Mouse (Mus musculus): ENCODE measurements around the gene Prr15l. TPM values are rescaled to one million over a fixed set of nuclear protein-coding genes. Genes with fewer than 3 reads are reported as not detected.

Prr15l gene
- polyA plus RNA-seq, 1 experiment from 2014 or later = 38.7 TPM

DNA sequence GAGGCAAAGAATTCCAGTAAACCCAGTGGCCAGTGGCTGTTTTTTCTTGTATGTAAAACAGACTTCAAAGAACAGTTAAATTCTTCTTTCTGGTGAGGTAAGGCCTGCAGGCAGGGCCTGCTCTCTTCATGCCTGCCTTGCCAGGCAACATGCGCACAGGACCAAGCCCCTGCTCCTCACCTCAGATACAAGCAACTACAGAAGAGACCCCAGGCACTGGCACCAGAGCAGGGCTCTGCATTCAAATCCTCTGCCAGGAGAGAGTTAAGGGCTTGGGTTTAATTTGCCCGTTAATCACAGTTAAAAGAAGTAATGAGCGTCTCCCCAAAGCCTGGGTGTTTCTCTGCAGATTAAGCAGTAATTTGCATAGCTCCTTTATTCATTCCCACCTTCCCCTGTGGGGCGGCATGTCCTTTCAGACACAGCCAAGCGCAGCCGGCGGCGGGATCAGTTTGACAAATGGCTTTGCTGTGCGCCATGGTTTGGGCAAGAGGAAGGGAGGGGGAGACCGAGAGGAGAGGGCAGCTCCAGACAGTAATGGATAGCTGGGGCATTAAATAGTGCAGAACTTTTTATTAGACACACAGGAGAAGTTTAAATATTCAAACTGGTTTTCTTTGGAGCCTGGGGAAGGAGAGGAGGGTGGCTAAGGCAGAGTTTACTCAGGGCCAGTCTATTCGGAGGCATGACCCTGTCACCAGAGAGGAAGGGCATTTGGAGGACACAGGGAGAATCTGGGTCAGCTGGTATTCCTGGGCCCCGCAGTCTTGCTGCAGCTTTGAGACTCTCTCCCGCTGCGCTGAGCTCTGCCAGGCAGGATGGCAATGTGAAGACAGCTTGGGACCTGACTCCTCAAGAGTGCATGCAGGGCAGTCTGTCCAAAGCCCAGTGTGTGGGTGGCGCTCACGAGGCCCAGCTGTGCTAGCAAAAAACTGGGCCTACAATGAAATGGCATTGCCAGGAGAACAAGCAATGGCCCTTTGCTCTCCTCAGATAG, 25.0 kb upstream of the Prr15l start:
- Histone ChIP-seq H3K9ac (no peak overlapping the region), H3K36me3 (peaks cover 11% of the 10 kb centered on the region), H3K27me3 (0 out of 2 replicates have a peak, but pooled peaks cover 5% of the 10 kb centered on the region), H3K27ac (peak overlapping the region; percentile 51), H3K9me3 (replicated peaks) (no peaks in the 10 kb centered on the region), H3K4me1 (peaks cover 49% of the 10 kb centered on the region), H3K4me2 (no peak overlapping the region), H3K4me3 (replicated peaks) (no peak overlapping the region)
- 15% methylated on average over 16 of the region's 16 CpGs for WGBS
- peak; percentile 66 for ATAC-seq (replicated peaks; ENCODE audit: low FRiP score)

- Histone ChIP-seq H3K4me3 (replicated peaks) (no peak overlapping the region), H3K36me3 (peaks cover 40% of the 10 kb centered on the region), H3K4me2 (no peak overlapping the region), H3K4me1 (peaks cover 38% of the 10 kb centered on the region), H3K27me3 (0 out of 2 replicates have a peak, but pooled peaks cover 2% of the 10 kb centered on the region), H3K9me3 (replicated peaks) (no peaks in the 10 kb centered on the region), H3K27ac (peak overlapping the region; percentile 7; the same call in 1 of the 2 replicates), H3K9ac (no peak overlapping the region)
- ATAC-seq (replicated peaks; ENCODE audit: low FRiP score) = no peak
- 34% methylated on average over 15 of the region's 15 CpGs for WGBS
Observed at GRCm38 (mm10) chr11:96906431-96907161, 21.3 kb upstream of the Prr15l start.

- ATAC-seq (replicated peaks; ENCODE audit: low FRiP score) = no peak
- 89% methylated on average over 12 of the region's 12 CpGs for WGBS
Observed at GRCm38 (mm10) chr11:96908594-96908993, 19.3 kb upstream of the Prr15l start.

DNA sequence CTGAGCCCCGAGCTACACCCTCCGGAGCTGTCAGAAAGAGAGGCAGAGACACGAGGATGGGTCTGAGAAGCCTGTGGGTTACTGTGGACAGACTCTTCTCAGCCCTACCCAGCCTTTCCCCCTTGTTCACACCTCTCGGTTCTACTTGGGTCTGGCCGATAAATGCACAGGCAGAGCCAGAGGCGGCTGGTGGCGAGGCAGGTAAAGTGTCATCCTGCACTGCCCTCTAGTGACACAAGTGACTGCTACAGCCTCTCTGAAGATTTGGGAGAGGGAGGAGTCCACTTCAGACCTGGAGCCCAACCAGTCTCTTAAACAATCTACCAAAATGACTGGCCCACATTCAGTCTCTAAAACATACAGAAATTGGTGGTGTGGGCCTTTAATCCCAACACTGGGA, 17.9 kb upstream of the Prr15l start:
- peaks cover 23% of the 10 kb centered on the region for H3K4me1 ChIP-seq
- no peak overlapping the region for H3K9ac ChIP-seq
- H3K4me2 ChIP-seq = no peak overlapping the region
- H3K9me3 ChIP-seq (replicated peaks) = no peaks in the 10 kb centered on the region
- H3K4me3 ChIP-seq (replicated peaks) = no peak overlapping the region
- peaks cover 47% of the 10 kb centered on the region for H3K36me3 ChIP-seq
- 30% methylated on average over 7 of the region's 7 CpGs for WGBS
- ATAC-seq (replicated peaks; ENCODE audit: low FRiP score) = peak; percentile 44; the same call in 1 of the 2 replicates
- no peak overlapping the region for H3K27ac ChIP-seq
- H3K27me3 ChIP-seq = 0 out of 2 replicates have a peak, but pooled peaks cover 2% of the 10 kb centered on the region

More at GRCm38 (mm10) chr11:96908594-96908993, 19.3 kb upstream of the Prr15l start:
- Histone ChIP-seq H3K27me3 (0 out of 2 replicates have a peak, but pooled peaks cover 2% of the 10 kb centered on the region), H3K4me2 (no peak overlapping the region), H3K36me3 (peaks cover 47% of the 10 kb centered on the region), H3K27ac (no peak overlapping the region), H3K9ac (no peak overlapping the region), H3K4me3 (replicated peaks) (no peak overlapping the region), H3K9me3 (replicated peaks) (no peaks in the 10 kb centered on the region), H3K4me1 (peaks cover 21% of the 10 kb centered on the region)

GRCm38 (mm10) chr11:96912682-96913081, 15.2 kb upstream of the Prr15l start:
- Histone ChIP-seq H3K27ac (no peak overlapping the region), H3K4me3 (replicated peaks) (no peak overlapping the region), H3K4me2 (no peak overlapping the region), H3K9ac (no peak overlapping the region), H3K27me3 (0 out of 2 replicates have a peak, but pooled peaks cover 2% of the 10 kb centered on the region), H3K4me1 (peaks cover 15% of the 10 kb centered on the region), H3K36me3 (peaks cover 39% of the 10 kb centered on the region), H3K9me3 (replicated peaks) (no peaks in the 10 kb centered on the region)
- WGBS = 81% methylated on average over 11 of the region's 11 CpGs
- ATAC-seq (replicated peaks; ENCODE audit: low FRiP score) = no peak

DNA sequence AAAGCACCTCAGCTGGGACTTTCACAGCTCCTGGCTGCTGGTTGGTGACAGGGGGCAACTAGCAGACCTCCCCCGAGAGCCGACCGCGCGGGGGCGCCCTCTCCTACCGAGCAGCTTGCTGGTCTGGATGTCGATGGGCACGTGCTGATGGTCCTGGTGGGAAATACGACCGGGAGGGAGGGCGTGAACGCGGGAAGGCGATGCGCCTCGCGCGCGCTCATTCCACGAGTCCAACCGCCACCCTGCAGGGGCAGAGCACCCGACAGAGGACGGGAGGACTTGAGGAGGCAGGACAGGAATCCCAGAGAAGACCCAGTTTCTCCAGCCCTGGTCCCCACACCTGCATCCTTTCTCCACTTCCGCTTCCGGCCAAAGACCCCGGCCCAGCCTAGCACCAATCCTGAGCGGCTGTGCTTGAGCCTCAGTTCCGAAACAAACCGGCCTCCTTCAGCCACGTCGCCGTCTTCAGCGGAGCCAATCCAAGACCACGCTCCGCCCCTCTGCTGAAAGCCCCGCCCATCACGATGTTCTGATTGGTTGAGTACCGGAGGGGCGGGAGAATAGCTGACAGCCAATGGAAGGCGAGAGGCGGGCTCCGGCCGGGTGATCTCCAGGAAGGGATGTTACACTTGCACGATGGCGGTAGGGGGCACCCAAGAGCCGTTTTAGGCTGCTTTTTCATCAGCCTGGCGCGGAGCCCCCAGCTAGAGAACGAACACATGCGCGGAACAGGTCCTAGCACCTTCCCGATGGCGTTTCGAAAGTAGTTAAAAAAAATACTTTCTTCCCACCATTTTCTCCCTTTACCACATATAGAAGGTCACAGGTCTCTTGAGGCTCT, 11.6 kb upstream of the Prr15l start, which contains the start of gene Cdk5rap3:
Gene Cdk5rap3, minus strand, starts transcription at position 453 of the 841 bp plus-strand sequence.
- peak within 1 kb of the TSS; percentile 88 for H3K27ac ChIP-seq
- H3K9ac ChIP-seq = peak within 1 kb of the TSS; percentile 80
- H3K4me2 ChIP-seq = peak within 1 kb of the TSS; percentile 89
- no peaks in the 10 kb centered on the region for H3K27me3 ChIP-seq
- H3K36me3 ChIP-seq = peaks cover 10% of the 10 kb centered on the region
- H3K4me1 ChIP-seq = peaks cover 15% of the 10 kb centered on the region
- peak within 1 kb of the TSS; percentile 81 for H3K4me3 ChIP-seq (replicated peaks)
- under 1% methylated on average over 55 of the region's 55 CpGs for WGBS
- H3K9me3 ChIP-seq (replicated peaks) = no peaks in the 10 kb centered on the region
- ATAC-seq (replicated peaks; ENCODE audit: low FRiP score) = peak; percentile 97

GRCm38 (mm10) chr11:96916885-96917396, 11.0 kb upstream of the Prr15l start:
- ATAC-seq (replicated peaks; ENCODE audit: low FRiP score) = peak; percentile 13; the same call in 1 of the 2 replicates
- peak overlapping the region; percentile 89 for H3K4me2 ChIP-seq
- H3K36me3 ChIP-seq = peaks cover 3% of the 10 kb centered on the region; the same call in 1 of the 2 replicates
- no peaks in the 10 kb centered on the region for H3K27me3 ChIP-seq
- H3K4me3 ChIP-seq (replicated peaks) = peak overlapping the region; percentile 81
- H3K27ac ChIP-seq = peak overlapping the region; percentile 64; the same call in 1 of the 2 replicates
- H3K4me1 ChIP-seq = peaks cover 15% of the 10 kb centered on the region
- H3K9ac ChIP-seq = no peak overlapping the region
- WGBS = 30% methylated on average over 12 of the region's 13 CpGs
- H3K9me3 ChIP-seq (replicated peaks) = no peaks in the 10 kb centered on the region

DNA sequence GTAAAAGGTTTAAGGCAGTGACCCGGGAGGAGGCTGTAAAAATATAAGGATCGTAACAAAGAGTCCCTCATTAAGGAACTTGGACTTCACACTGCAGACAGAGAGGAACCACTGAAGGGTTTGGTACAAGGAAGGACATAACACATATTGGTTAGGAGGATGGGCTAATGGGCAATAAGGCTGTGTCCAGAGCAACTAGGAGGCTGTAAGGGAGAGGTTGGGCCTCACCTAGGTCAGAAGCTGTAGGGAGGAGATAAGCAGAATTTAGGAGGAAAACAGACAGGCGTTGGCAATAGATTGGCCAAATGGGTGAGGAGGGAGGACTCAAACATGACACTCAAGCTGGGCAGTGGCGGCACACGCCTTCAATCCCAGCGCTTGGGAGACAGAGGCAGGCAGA, 10.5 kb upstream of the Prr15l start:
- H3K4me1 ChIP-seq = peaks cover 15% of the 10 kb centered on the region
- H3K27ac ChIP-seq = no peak overlapping the region
- no peak for ATAC-seq (replicated peaks; ENCODE audit: low FRiP score)
- H3K4me3 ChIP-seq (replicated peaks) = no peak overlapping the region
- H3K27me3 ChIP-seq = no peaks in the 10 kb centered on the region
- no peaks in the 10 kb centered on the region for H3K9me3 ChIP-seq (replicated peaks)
- WGBS = 83% methylated on average over 6 of the region's 6 CpGs
- H3K36me3 ChIP-seq = no peaks in the 10 kb centered on the region
- no peak overlapping the region for H3K9ac ChIP-seq
- no peak overlapping the region for H3K4me2 ChIP-seq

GRCm38 (mm10) chr11:96919003-96919402, 8.9 kb upstream of the Prr15l start:
- no peaks in the 10 kb centered on the region for H3K27me3 ChIP-seq
- no peaks in the 10 kb centered on the region for H3K36me3 ChIP-seq
- no peak overlapping the region for H3K27ac ChIP-seq
- H3K9ac ChIP-seq = no peak overlapping the region
- no peak for ATAC-seq (replicated peaks; ENCODE audit: low FRiP score)
- H3K4me2 ChIP-seq = no peak overlapping the region
- peaks cover 15% of the 10 kb centered on the region for H3K4me1 ChIP-seq
- no peak overlapping the region for H3K4me3 ChIP-seq (replicated peaks)
- no peaks in the 10 kb centered on the region for H3K9me3 ChIP-seq (replicated peaks)
- 61% methylated on average over 6 of the region's 6 CpGs for WGBS

- WGBS = 82% methylated on average over 11 of the region's 11 CpGs
- Histone ChIP-seq H3K27ac (no peak overlapping the region), H3K4me1 (peaks cover 21% of the 10 kb centered on the region), H3K36me3 (no peaks in the 10 kb centered on the region), H3K9me3 (replicated peaks) (no peaks in the 10 kb centered on the region), H3K4me3 (replicated peaks) (no peak overlapping the region), H3K4me2 (no peak overlapping the region), H3K27me3 (peaks cover 10% of the 10 kb centered on the region; the same call in 1 of the 2 replicates), H3K9ac (no peak overlapping the region)
- no peak for ATAC-seq (replicated peaks; ENCODE audit: low FRiP score)
Observed at GRCm38 (mm10) chr11:96924861-96925260, 3.0 kb upstream of the Prr15l start.

All from kidney, embryonic 15.5 days (tissue).